Mouse (Mus musculus) liver, adult 2 months (tissue): ENCODE measurements around the gene Vmn1r93. TPM values are rescaled to one million over a fixed set of nuclear protein-coding genes. Genes with fewer than 3 reads are reported as not detected.
"Not testable (repeated sequence)": the region's sequence is repeated elsewhere in the genome, so short reads cannot be mapped to it uniquely, and the experiment has no call there.

Experiments
- DNase-seq: peaks from one replicate; pipeline ENCODE4 v3.0.0-alpha.2; 2011; ENCODE audit warnings: low read depth, low spot score; ENCODE audit errors: extremely low read depth
- H3K27ac ChIP-seq: fragments of 200-500 bp; replicated peaks from 2 replicates; pipeline ENCODE4 v1.5.1; 2012; ENCODE audit warnings: low read depth, mild to moderate bottlenecking, control low read depth, inconsistent platforms, low read length; ENCODE audit not compliant: insufficient read depth
- H3K27me3 ChIP-seq: fragments of 200-500 bp; 2 replicates; pipeline ENCODE4 v1.6.1; 2012; ENCODE audit warnings: mild to moderate bottlenecking, moderate library complexity, low read length, inconsistent platforms; ENCODE audit not compliant: control insufficient read depth, insufficient read depth
- H3K36me3 ChIP-seq: fragments of 200-500 bp; 2 replicates; pipeline ENCODE4 v1.6.1; 2012; ENCODE audit warnings: low read length, inconsistent platforms; ENCODE audit not compliant: control insufficient read depth, insufficient read depth
- H3K4me1 ChIP-seq: fragments of 200-500 bp; 2 replicates; pipeline ENCODE4 v1.6.1; 2011; ENCODE audit warnings: low read length; ENCODE audit not compliant: control insufficient read depth, insufficient read depth
- H3K4me3 ChIP-seq: fragments of 200-500 bp; 2 replicates; pipeline ENCODE4 v1.5.1; 2011; ENCODE audit warnings: low read depth, mild to moderate bottlenecking, control low read depth, low read length, moderate library complexity; ENCODE audit not compliant: insufficient read depth
- H3K79me2 ChIP-seq: fragments of 200-500 bp; 2 replicates; pipeline ENCODE4 v1.6.1; 2012; ENCODE audit warnings: inconsistent platforms, mild to moderate bottlenecking, low read length, moderate library complexity; ENCODE audit not compliant: control insufficient read depth, insufficient read depth
- H3K9ac ChIP-seq: fragments of 200-500 bp; 2 replicates; pipeline ENCODE4 v1.6.1; 2012; ENCODE audit warnings: low read depth, mild to moderate bottlenecking, control low read depth, inconsistent platforms, low read length
- WGBS: fragments of 180-500 bp; shearing (Covaris S2); methylation state at CpG from one replicate; pipeline ENCODE4 v1.1.7; 2018; 5-methylcytosine and 5-hydroxymethylcytosine counted together
- polyA plus RNA-seq: library from polyadenylated mRNA; depleted of rRNA; stranded (reverse); fragments of >200 nt; gene quantifications from 2 replicates; pipeline ENCODE4 v1.2.3, GENCODE M21; 2012; rRNA removed
- total RNA-seq: library from RNA; depleted of rRNA; stranded (reverse); fragments of >200 nt; gene quantifications from 2 replicates; pipeline ENCODE4 v1.2.3, GENCODE M21; 2014; rRNA removed

The Vmn1r93 gene
- total RNA-seq (not detected in 2 replicates), polyA plus RNA-seq (not detected in 2 replicates)

GRCm38 (mm10) chr7:20138988-20139387, at the start of gene Vmn1r93:
Vmn1r93 (minus strand) TSS chr7:20139088.
- not testable (repeated sequence) for H3K79me2 ChIP-seq, H3K4me1 ChIP-seq, H3K4me3 ChIP-seq, DNase-seq, H3K9ac ChIP-seq, H3K27ac ChIP-seq, H3K27me3 ChIP-seq, H3K36me3 ChIP-seq
- no CpG with 5 or more reads among the region's 5 CpGs for WGBS

GRCm38 (mm10) chr7:20168277-20168676, 29.4 kb upstream of the Vmn1r93 start, which contains the start of gene Vmn1r94:
Vmn1r94 (minus strand) TSS chr7:20168377.
- H3K27me3 ChIP-seq, H3K9ac ChIP-seq, H3K36me3 ChIP-seq, H3K79me2 ChIP-seq, DNase-seq, H3K27ac ChIP-seq, H3K4me3 ChIP-seq, H3K4me1 ChIP-seq: not testable (repeated sequence)
- WGBS = no CpG with 5 or more reads among the region's 3 CpGs

- not testable (repeated sequence) for H3K4me3 ChIP-seq, DNase-seq, H3K9ac ChIP-seq, H3K4me1 ChIP-seq, H3K36me3 ChIP-seq, H3K27ac ChIP-seq, H3K27me3 ChIP-seq, H3K79me2 ChIP-seq
- no CpG with 5 or more reads among the region's 2 CpGs for WGBS
Measured at GRCm38 (mm10) chr7:20122479-20122878, 16.4 kb downstream of the Vmn1r93 start, which contains the start of gene Gm16442. Gm16442 (minus strand) TSS chr7:20122579.

- H3K27me3 ChIP-seq, H3K4me1 ChIP-seq, H3K9ac ChIP-seq, DNase-seq, H3K79me2 ChIP-seq, H3K4me3 ChIP-seq, H3K27ac ChIP-seq, H3K36me3 ChIP-seq: not testable (repeated sequence)
- 70% methylated on average over 5 of the region's 5 CpGs for WGBS
Measured at GRCm38 (mm10) chr7:20099380-20099779, 39.5 kb downstream of the Vmn1r93 start, which contains the start of gene Vmn1r91. Vmn1r91 (plus strand) TSS chr7:20099680.

Other genes with a start within 250 kb of the Vmn1r93 start
- gene Pvr, start 217.9 kb downstream of the Vmn1r93 start, total RNA-seq = 5.1 and 7.6 TPM in 2 replicates
- 3.4 and 6.8 TPM in 2 replicates for gene Pvr, start 217.9 kb downstream of the Vmn1r93 start, polyA plus RNA-seq
- gene Igsf23, start 188.3 kb downstream of the Vmn1r93 start, total RNA-seq = 0.09 and 0.13 TPM in 2 replicates
- gene Igsf23, start 188.3 kb downstream of the Vmn1r93 start, polyA plus RNA-seq = 0.78 and 1.6 TPM in 2 replicates
- gene Ceacam20, start 173.7 kb downstream of the Vmn1r93 start, total RNA-seq = not detected in 2 replicates
- gene Ceacam20, start 173.7 kb downstream of the Vmn1r93 start, polyA plus RNA-seq = not detected in 2 replicates
- not detected in 2 replicates for gene Nlrp9b, start 147.6 kb downstream of the Vmn1r93 start, total RNA-seq
- gene Nlrp9b, start 147.6 kb downstream of the Vmn1r93 start, polyA plus RNA-seq = not detected in 2 replicates
- gene Vmn1r91, start 39.4 kb downstream of the Vmn1r93 start, total RNA-seq = not detected in 2 replicates
- not detected in 2 replicates for gene Vmn1r91, start 39.4 kb downstream of the Vmn1r93 start, polyA plus RNA-seq
- not detected in 2 replicates for gene Gm16442, start 16.5 kb downstream of the Vmn1r93 start, total RNA-seq
- not detected in 2 replicates for gene Gm16442, start 16.5 kb downstream of the Vmn1r93 start, polyA plus RNA-seq
- not detected in 2 replicates for gene Vmn1r94, start 29.3 kb upstream of the Vmn1r93 start, total RNA-seq
- not detected in 2 replicates for gene Vmn1r94, start 29.3 kb upstream of the Vmn1r93 start, polyA plus RNA-seq
- not detected in 2 replicates for gene Vmn1r95, start 54.6 kb upstream of the Vmn1r93 start, total RNA-seq
- gene Vmn1r95, start 54.6 kb upstream of the Vmn1r93 start, polyA plus RNA-seq = not detected in 2 replicates
- gene Gm6164, start 66.5 kb upstream of the Vmn1r93 start, total RNA-seq = not detected in 2 replicates
- gene Gm6164, start 66.5 kb upstream of the Vmn1r93 start, polyA plus RNA-seq = not detected in 2 replicates
- gene Gm4498, start 94.7 kb upstream of the Vmn1r93 start, total RNA-seq = not detected in 2 replicates
- gene Gm4498, start 94.7 kb upstream of the Vmn1r93 start, polyA plus RNA-seq = not detected in 2 replicates
- gene Gm5890, start 123.7 kb upstream of the Vmn1r93 start, total RNA-seq = not detected in 2 replicates
- not detected in 2 replicates for gene Gm5890, start 123.7 kb upstream of the Vmn1r93 start, polyA plus RNA-seq
- gene Gm4133, start 195.0 kb upstream of the Vmn1r93 start, total RNA-seq = not detected in 2 replicates
- gene Gm4133, start 195.0 kb upstream of the Vmn1r93 start, polyA plus RNA-seq = not detected in 2 replicates
- not detected in 2 replicates for gene Gm5728, start 236.3 kb upstream of the Vmn1r93 start, total RNA-seq
- not detected in 2 replicates for gene Gm5728, start 236.3 kb upstream of the Vmn1r93 start, polyA plus RNA-seq